Mouse (Mus musculus): ENCODE results near the gene Rpl28.
A peak's percentile ranks its signal among the peaks of the same experiment; 100 is the strongest.

Rpl28 gene

DNA sequence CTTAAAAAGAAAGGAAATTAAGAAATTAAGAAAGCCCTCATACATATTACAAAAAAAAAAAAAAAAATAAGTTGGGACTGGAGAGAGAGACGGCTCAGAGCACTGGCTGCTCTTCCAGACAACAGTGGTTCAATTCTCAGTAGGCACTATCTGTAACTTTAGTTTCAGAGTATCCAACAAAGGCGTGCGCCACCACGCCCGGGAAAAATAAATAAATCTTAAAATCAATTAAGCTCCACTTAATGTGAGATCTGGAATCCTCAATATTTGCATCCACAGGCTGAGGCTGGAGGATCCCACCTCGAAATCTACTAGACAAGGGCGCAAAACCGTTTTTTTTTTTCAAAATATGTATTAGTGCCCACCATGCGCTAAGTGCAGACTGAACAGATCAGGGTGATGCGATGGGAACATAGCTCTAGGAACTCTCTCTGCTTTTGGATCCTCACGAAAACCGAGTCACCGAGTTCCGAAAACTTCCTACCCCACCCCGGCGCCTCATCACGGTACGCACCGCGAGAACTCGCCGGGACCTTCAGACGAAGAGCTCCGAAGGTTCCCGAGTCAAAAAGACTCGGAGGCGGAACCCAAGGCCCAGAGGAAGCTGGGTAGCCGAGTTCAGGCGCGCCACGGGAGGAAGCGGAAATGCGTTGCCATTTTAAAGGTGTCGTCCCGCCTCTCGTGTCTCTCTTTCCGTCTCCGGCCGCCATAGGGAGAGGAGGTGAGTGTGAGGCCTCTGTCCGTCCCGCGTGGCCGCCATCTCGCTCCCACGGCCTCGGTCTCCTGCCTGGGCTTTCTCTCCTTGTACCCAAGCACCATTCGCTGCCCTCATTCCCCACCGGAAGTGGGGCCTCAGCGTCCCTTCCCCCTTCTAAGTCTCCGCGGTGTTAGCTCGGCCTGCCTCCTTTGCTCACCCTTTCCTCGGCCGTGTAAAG is at the start of gene Rpl28:
Rpl28 (plus strand) TSS at position 597 of the 935 bp plus-strand sequence.
- peak; percentile 93 to 94 for DNase-seq

- DNase-seq: no peak
Observed at GRCm38 (mm10) chr7:4743354-4743753, 49.3 kb upstream of the Rpl28 start.

GRCm38 (mm10) chr7:4744886-4745285 is 47.8 kb upstream of the Rpl28 start:
- DNase-seq: no peak

GRCm38 (mm10) chr7:4746326-4746980 is 46.2 kb upstream of the Rpl28 start:
- no peak for DNase-seq

GRCm38 (mm10) chr7:4747156-4747899 is 45.3 kb upstream of the Rpl28 start:
- DNase-seq: no peak

- DNase-seq: no peak
Observed at GRCm38 (mm10) chr7:4748321-4748720, 44.4 kb upstream of the Rpl28 start.

DNA sequence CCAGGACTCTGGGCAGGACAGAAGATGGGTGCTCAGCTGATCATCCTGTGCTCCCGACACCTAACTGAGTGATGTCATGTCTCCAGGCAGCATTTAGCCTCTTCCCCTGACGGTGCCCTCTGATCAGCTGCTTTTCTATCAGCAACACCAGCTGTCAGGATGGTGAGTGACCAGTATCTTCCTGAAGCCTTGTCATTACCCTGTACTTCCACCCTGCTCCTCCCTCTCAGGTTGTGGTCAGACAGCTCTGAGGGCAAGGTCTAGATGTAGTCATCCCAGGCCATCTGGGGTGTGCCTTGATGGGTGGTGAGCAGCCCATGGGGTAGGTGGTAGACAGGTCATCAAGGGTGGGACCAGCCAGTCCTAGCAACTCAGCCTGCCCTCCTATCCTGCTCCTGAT is 43.5 kb upstream of the Rpl28 start:
- no peak for DNase-seq

- peak in 1 of 2 experiments; percentile 16 for DNase-seq
Observed at GRCm38 (mm10) chr7:4751971-4752820, 40.5 kb upstream of the Rpl28 start.

GRCm38 (mm10) chr7:4752821-4753570 is 39.7 kb upstream of the Rpl28 start, which contains the start of gene Cox6b2:
TSS of gene Cox6b2 (minus strand) at chr7:4753094.
- DNase-seq: peak; percentile 28 to 38

DNA sequence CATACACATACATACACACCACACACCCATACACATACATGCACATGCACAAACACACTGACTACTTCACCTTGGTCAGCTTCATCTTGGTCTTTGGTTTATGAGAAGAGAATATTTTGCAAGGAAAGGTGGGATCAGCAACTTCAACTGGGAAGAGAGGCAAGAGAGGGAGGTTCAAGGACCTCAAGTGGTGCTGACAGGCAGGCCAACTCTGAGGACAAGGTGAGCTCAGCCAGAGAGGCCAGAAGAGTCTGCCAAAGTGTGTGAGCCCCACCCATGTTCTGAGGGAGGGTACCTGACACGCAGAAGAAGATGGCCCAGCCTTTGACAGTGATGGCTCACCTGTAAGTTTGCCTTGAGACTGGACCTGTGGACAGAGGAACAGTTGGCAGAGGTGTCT is 33.0 kb upstream of the Rpl28 start:
- no peak for DNase-seq

DNA sequence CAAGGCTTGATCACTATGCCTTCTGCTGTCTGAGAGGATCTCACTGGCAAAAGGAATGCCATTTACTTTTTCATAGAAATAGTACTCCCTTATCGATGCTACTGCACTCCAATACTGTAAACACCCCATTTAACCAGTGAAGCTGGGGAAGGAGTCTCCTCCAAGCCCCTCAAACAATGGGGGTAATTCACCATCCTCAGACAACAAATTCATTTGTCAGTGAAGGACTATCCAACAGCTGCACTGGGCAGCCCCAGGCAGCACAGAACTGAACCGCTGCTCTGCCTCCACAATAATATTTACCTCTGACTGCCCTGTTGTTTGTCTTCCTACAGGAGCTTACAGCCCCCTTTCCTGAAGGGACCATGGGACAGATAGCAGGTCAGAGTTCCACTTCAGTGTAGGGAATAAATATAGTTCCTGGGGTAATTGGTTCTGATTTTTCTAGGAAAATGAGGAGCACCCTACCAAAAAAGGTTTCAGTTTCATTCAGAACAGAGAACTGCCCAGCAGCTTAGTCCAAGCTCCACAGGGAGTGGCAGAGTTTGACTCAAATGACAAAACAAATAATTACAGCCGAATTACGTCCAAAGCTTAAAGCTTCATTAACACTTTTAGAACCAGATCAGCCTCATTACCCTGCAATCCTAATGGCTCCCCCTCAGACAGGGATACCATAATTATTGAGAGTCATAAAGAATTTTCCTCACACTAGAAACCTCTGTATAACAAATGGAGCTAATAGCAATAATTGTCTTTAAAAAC is 27.5 kb upstream of the Rpl28 start:
- DNase-seq: no peak

- DNase-seq: no peak
Observed at GRCm38 (mm10) chr7:4771202-4771601, 21.5 kb upstream of the Rpl28 start, which contains the start of gene Fam71e2. TSS of gene Fam71e2 (minus strand) at chr7:4771302.

DNA sequence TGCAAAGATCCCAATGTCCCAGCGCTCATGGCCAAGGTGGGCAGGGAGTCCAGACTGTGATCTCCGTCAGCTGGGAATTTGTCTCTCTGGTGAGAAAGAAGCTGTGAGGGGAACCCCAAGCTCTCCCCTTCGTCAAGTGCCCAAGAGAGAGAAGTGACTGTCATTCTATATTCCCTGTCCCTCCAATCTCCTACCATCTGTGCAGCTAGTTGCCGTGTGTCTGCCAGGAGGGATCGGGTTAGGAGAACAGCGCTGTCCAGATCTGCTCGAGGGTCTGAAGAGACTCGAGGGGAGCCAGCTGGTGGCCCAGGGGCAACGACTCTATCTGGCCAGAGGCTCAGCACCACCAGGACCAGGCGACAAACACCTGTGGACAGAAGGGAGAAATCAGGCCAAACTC is 16.5 kb upstream of the Rpl28 start:
- no peak for DNase-seq

DNA sequence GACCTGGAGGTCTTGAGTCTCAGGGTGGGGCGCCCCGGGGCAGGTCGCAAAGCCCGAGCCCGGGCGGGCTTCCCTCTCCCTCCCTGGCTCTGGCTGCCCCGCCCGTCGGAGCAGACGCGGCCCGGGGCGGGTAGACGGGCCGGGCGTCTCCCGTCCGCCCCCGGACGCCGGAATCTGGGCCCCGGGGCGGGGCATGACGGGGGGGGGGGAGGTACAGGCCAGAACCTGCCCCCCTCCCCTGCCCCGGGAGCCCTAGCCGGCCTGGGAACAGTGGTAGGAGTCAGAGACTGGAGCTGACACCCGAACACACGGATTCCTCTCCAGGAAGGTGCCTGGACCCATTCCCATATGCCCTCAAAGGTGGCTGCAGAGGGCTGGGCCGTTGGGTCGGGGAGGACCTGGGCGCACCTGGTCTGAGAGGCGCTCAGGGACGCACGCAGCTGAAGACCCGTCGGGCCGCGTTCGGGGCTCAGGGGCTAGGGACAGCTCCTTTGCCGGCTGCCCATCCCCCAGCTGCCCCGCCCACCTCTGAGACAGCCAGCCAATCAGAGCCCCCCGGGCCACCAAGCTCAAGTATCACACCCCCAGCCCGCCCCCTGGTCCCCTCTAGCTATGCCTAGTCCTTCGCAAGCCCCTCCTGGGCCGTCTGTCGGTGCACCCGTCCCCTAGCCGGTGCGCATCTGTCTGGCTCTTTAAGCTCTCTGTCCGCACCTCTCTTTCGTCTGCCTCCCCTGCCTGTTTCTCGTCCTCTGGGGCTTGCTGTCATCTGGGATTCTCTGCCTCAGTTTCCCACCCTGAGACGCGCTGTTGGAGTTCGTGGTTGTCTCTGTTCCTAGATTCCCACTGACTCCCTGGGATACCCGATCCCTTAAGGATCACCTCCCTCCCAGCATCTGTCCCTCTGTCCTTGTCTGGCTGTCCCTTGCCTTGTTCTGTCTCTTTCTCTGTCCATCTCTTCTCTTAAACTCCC is 15.5 kb upstream of the Rpl28 start:
- DNase-seq: no peak

DNA sequence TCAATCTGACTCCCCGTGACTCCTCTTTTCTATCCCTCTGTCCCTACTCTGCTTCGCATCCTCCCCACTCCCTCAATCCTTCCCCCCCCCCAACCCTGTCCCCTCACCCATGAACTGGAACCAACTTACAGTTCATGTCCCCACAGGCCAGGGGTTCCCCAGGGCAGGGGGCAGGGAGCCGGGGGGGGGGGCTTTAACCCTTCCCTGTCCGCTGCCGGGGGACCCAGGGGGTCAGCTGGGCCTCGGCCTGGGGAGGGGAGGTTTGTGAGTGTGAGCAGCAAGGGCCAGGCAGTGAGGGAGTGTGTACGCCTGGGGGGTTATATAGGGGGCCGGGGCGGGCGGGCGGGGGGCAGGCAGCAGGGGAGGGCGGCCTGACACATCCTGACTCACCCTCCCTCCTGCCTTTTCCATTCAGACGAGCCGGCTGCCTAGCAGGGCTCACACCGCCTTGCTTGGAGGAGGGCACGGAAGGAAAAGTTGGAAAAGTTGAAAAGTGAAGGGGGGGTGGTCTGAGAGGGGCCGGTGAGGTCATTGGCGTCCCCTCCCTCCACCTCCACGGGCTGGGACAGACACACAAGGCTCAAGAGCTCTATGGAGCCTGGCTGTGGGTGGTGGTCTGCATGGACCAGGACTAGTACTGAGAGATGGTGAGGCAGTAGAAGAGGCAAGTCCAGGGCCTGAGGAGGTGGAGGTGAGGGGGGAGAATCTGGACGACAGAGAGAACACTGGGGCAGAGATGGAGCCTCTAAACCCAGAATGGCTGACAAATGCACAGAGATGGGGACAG is 14.6 kb upstream of the Rpl28 start:
- no peak for DNase-seq

- DNase-seq: no peak
Observed at GRCm38 (mm10) chr7:4779921-4780320, 12.8 kb upstream of the Rpl28 start.

- no peak for DNase-seq
Observed at GRCm38 (mm10) chr7:4782130-4782529, 10.5 kb upstream of the Rpl28 start.

GRCm38 (mm10) chr7:4782759-4783158 is 9.9 kb upstream of the Rpl28 start, which contains the start of the genes Il11 and Tmem190:
TSS of gene Il11 (minus strand) at chr7:4782859.
TSS of gene Tmem190 (plus strand) at chr7:4782937.
- DNase-seq: no peak

All from cerebellum, postnatal 36 days (tissue).